Mouse (Mus musculus) stomach, postnatal 0 days (tissue): ENCODE measurements around the gene Casq2. TPM values are rescaled to one million over a fixed set of nuclear protein-coding genes. Genes with fewer than 3 reads are reported as not detected.
"Not testable (repeated sequence)": the region's sequence is repeated elsewhere in the genome, so short reads cannot be mapped to it uniquely, and the experiment has no call there.

Experiments
- ATAC-seq: fragments of 200-750 bp; cut with Nextera tagmentation; 2 replicates; pipeline ENCODE4 v1.8.0; 2017; ENCODE audit not compliant: low FRiP score, low TSS enrichment
- DNase-seq: peaks from one replicate; pipeline ENCODE4 v3.0.0-alpha.2; 2016; ENCODE audit warnings: low spot score
- H3K27ac ChIP-seq: fragments of 300-500 bp; sonication (generic); replicated peaks from 2 replicates; pipeline ENCODE4 v1.5.1; 2014; ENCODE audit warnings: mild to moderate bottlenecking, control low read depth
- H3K27me3 ChIP-seq: fragments of 300-500 bp; sonication (generic); 2 replicates; pipeline ENCODE4 v1.6.1; 2014; ENCODE audit warnings: low read length; ENCODE audit not compliant: control insufficient read depth, insufficient read depth
- H3K36me3 ChIP-seq: fragments of 300-500 bp; sonication (generic); 2 replicates; pipeline ENCODE4 v1.6.1; 2014; ENCODE audit warnings: low read length, mixed read lengths; ENCODE audit not compliant: control insufficient read depth, insufficient read depth
- H3K4me1 ChIP-seq: fragments of 300-500 bp; sonication (generic); replicated peaks from 2 replicates; pipeline ENCODE4 v1.6.1; 2014; ENCODE audit warnings: antibody characterized with exemption; ENCODE audit not compliant: control insufficient read depth, insufficient read depth
- H3K4me2 ChIP-seq: fragments of 300-500 bp; sonication (generic); replicated peaks from 2 replicates; pipeline ENCODE4 v1.6.1; 2014; ENCODE audit warnings: low read depth, mild to moderate bottlenecking, control low read depth, moderate library complexity
- H3K4me3 ChIP-seq: fragments of 300-500 bp; sonication (generic); 2 replicates; pipeline ENCODE4 v1.5.1; 2014; ENCODE audit warnings: low read depth, low read length, control low read depth
- H3K9ac ChIP-seq: fragments of 300-500 bp; sonication (generic); 2 replicates; pipeline ENCODE4 v1.6.1; 2014; ENCODE audit warnings: mild to moderate bottlenecking, low read length, control low read depth, mixed read lengths
- H3K9me3 ChIP-seq: fragments of 300-500 bp; sonication (generic); 2 replicates; pipeline ENCODE4 v1.6.1; 2016; ENCODE audit warnings: low read length; ENCODE audit not compliant: control insufficient read depth
- CTCF ChIP-seq: IDR thresholded peaks from 2 replicates; pipeline ENCODE4 v1.5.1; 2016; ENCODE audit warnings: antibody characterized with exemption, low read depth, mild to moderate bottlenecking, moderate library complexity
- EP300 ChIP-seq: optimal IDR thresholded peaks from 2 replicates; pipeline ENCODE3; 2016; ENCODE audit warnings: antibody characterized with exemption
- WGBS: fragments of 180-500 bp; shearing (Covaris S2); extraction: QIAGEN DNeasy Blood & Tissue Kit; methylation state at CpG from one replicate; pipeline ENCODE4 v1.1.7; 2014; 5-methylcytosine and 5-hydroxymethylcytosine counted together
- polyA plus RNA-seq: library from polyadenylated mRNA; unstranded; fragments of >200 nt; fragmentation: Nextera tagmentation; extraction: Ambion mirVana; gene quantifications from 2 replicates; pipeline ENCODE4 v1.2.1, GENCODE M21; 2015

The Casq2 gene
- polyA plus RNA-seq, 1 experiment from 2014 or later = 2.5 TPM

DNA sequence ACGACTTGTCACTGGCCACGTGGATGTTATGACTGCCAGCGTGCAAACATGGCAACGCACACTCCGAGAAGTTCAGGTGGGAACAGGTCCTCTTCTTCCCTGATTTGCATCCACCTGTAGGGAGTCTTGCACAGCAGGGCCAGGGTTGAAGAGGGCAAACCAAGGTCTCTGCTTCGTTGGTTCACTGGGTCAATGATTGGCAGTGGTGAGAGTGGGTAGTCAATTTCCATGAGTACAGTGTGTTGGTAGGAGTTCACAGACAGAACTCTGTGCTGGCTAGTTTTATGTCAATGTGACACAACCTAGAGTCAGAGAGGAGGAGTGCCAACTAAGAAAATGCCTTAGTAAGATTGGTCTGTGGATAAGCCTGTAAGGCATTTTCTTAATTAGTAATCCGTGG is 67.9 kb downstream of the Casq2 start:
- H3K27me3 ChIP-seq = no peaks in the 10 kb centered on the region
- H3K9me3 ChIP-seq = no peaks in the 10 kb centered on the region
- H3K4me2 ChIP-seq = no peak overlapping the region
- 67% methylated on average over 7 of the region's 7 CpGs for WGBS
- H3K4me1 ChIP-seq = peaks cover 9% of the 10 kb centered on the region
- TF ChIP-seq CTCF (no peak), EP300 (no peak)
- H3K4me3 ChIP-seq = no peak overlapping the region
- H3K9ac ChIP-seq = no peak overlapping the region
- H3K36me3 ChIP-seq = peaks cover 3% of the 10 kb centered on the region
- ATAC-seq = no peak; the same call in 1 of the 2 replicates
- peak overlapping the region; percentile 49; the same call in 1 of the 2 replicates for H3K27ac ChIP-seq
- DNase-seq = peak; percentile 32

- Histone ChIP-seq H3K9ac (no peak overlapping the region), H3K27me3 (no peaks in the 10 kb centered on the region), H3K4me2 (no peak overlapping the region), H3K9me3 (no peaks in the 10 kb centered on the region), H3K4me1 (peaks cover 9% of the 10 kb centered on the region), H3K27ac (peak overlapping the region; percentile 86), H3K36me3 (peaks cover 3% of the 10 kb centered on the region), H3K4me3 (no peak overlapping the region)
- WGBS = 65% methylated on average over 7 of the region's 7 CpGs
- no peak for ATAC-seq
- no peak for TF ChIP-seq EP300
- no peak for TF ChIP-seq CTCF
- no peak for DNase-seq
Measured at GRCm38 (mm10) chr3:102156737-102157136, 70.5 kb downstream of the Casq2 start.

GRCm38 (mm10) chr3:102157652-102158051 is 71.4 kb downstream of the Casq2 start:
- TF ChIP-seq CTCF (no peak), EP300 (no peak)
- peak overlapping the region; percentile 86 for H3K27ac ChIP-seq
- H3K4me3 ChIP-seq = no peak overlapping the region
- DNase-seq (peak; percentile 47), ATAC-seq (peak; percentile 79)
- H3K4me2 ChIP-seq = no peak overlapping the region
- peaks cover 9% of the 10 kb centered on the region for H3K4me1 ChIP-seq
- H3K36me3 ChIP-seq = peaks cover 4% of the 10 kb centered on the region
- H3K27me3 ChIP-seq = no peaks in the 10 kb centered on the region
- no peaks in the 10 kb centered on the region for H3K9me3 ChIP-seq
- WGBS = 63% methylated on average over 6 of the region's 6 CpGs
- no peak overlapping the region for H3K9ac ChIP-seq

DNA sequence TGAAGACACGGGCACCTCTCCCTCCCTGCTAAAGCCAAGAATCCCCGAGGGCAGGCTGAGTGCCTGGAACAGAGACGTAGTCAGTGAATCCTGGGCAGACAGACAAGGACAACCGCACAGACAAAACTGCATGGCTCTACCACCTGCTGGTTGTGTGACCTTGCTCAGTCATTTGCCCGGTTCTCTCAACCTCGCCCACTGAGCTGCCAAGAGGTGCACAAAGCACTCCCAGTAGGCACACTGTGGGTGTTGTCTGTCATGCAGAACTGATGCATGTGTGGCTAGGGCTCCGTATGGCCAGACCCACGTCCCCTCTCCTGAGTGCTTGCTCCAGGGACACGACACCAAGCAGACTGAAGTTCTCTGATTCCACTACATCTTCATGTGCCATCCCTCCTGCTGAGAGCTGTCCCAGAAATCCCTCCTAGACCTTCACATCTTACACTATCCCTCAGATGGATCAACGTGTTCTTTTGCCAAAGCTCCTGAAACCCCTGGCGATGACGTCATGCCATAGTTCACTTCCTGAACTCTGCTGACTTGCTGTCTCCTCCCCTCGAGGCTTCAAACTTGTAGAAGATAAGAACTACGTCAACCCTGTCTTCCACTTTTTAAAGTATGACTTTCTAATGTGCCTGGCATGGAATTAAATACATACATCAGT is 72.7 kb downstream of the Casq2 start:
- Histone ChIP-seq H3K27me3 (no peaks in the 10 kb centered on the region), H3K4me1 (peaks cover 9% of the 10 kb centered on the region; the same call in 1 of the 2 replicates), H3K9ac (no peak overlapping the region), H3K9me3 (no peaks in the 10 kb centered on the region), H3K4me3 (no peak overlapping the region), H3K4me2 (no peak overlapping the region), H3K36me3 (peaks cover 12% of the 10 kb centered on the region), H3K27ac (peak overlapping the region; percentile 75)
- ATAC-seq = peak; percentile 50; the same call in 1 of the 2 replicates
- peak; percentile 39 for DNase-seq
- 61% methylated on average over 14 of the region's 14 CpGs for WGBS
- TF ChIP-seq EP300 = no peak
- no peak for TF ChIP-seq CTCF

- H3K27me3 ChIP-seq = no peaks in the 10 kb centered on the region
- peak; percentile 51 for DNase-seq
- no peak overlapping the region for H3K9ac ChIP-seq
- H3K4me2 ChIP-seq = no peak overlapping the region
- ATAC-seq = peak; percentile 75
- peaks cover 9% of the 10 kb centered on the region; the same call in 1 of the 2 replicates for H3K4me1 ChIP-seq
- TF ChIP-seq EP300 (no peak), CTCF (no peak)
- WGBS = 33% methylated on average over 14 of the region's 14 CpGs
- H3K36me3 ChIP-seq = peaks cover 15% of the 10 kb centered on the region
- no peak overlapping the region for H3K4me3 ChIP-seq
- H3K9me3 ChIP-seq = no peaks in the 10 kb centered on the region
- H3K27ac ChIP-seq = peak overlapping the region; percentile 75
Measured at GRCm38 (mm10) chr3:102159423-102160325, 73.5 kb downstream of the Casq2 start.

DNA sequence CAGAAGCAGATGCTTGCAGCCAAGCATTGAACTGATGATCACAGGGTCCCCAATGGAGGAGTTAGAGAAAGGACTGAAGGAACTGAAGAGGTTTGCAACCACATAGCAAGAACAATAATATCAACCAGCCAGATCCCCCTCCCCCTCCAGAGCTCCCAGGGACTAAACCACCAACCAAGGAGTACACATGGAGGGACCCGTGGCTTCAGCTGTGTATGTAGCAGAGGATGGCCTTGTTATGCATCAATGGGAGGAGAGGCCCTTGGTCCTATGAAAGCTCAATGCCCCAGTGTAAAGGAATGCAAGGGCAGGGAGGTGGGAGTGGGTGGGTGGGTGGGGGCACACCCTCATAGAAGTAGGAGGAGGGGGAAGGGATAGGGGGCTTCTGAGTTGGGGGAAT is 77.6 kb downstream of the Casq2 start:
- H3K4me3 ChIP-seq, H3K9me3 ChIP-seq, H3K27me3 ChIP-seq, DNase-seq, H3K4me1 ChIP-seq, H3K4me2 ChIP-seq, ATAC-seq, H3K9ac ChIP-seq, H3K27ac ChIP-seq: not testable (repeated sequence)
- WGBS = 83% methylated on average over 1 of the region's 1 CpGs
- H3K36me3 ChIP-seq = peaks cover 14% of the 10 kb centered on the region; the same call in 1 of the 2 replicates
